ENCODE assay signal across 25 mouse cellular contexts in the genomic region with DNA sequence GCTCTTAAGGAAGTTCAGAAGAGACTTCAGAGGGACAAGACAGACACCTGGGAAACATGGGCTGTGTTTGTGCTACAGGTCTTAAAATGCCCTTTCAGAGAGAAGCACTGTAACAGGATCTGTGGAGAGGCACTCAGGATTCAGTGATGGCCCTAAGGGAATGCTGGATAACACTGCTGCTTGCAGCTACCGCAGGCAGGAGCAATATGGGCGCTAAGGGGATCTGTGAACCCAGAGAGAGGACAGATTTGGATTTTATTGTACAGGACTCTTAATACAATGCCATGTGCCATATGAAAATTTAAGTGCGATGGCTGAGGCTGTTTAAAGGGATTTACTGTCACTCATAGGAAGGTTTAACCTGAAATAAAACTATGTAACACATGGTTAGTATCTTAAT.
A peak's percentile ranks its signal among the peaks of the same experiment; 100 is the strongest.
DNase-seq lines count a peak whose midpoint lies in the region; ATAC-seq and TF ChIP-seq lines count a peak whose summit lies in the region.
"Had no signal": no experiment of that assay in that cellular context is flagged by ENCODE, and none has a peak within 500 bp of the region (broad histone marks: within the 10 kb centered on the region; RNA-seq: fewer than 3 reads in every experiment).

No protein-coding gene starts in this region.

- no peak for DNase-seq in hindbrain, embryonic 14.5 days (ENCODE audit: low spot score)
- DNase-seq in hindbrain, postnatal 0 days (ENCODE audit: low spot score): no peak
- no peak for DNase-seq in neural tube, embryonic 10.5 days (ENCODE audit: extremely low spot score, low spot score)
- DNase-seq in layer of hippocampus, adult 9-10 months (ENCODE audit: low spot score): no peak
- DNase-seq: adrenal gland, adult 2 months; adrenal gland, postnatal 14 days; cerebellum, adult 11 months; cerebellum, adult 2 months; cerebellum, adult 9-11 months; cerebellum, postnatal 25 days; gastrocnemius, postnatal 10 days; gastrocnemius, postnatal 36 days; heart, adult 2 months; heart, postnatal 14 days; heart, postnatal 4 days had no signal

- H3K27me3 ChIP-seq in hindbrain, embryonic 14.5 days (ENCODE audit: control insufficient read depth, insufficient read depth, low read length): no peaks in the 10 kb centered on the region
- H3K27me3 ChIP-seq in hindbrain, postnatal 0 days (ENCODE audit: insufficient read depth, low read length): no peaks in the 10 kb centered on the region
- H3K27me3 ChIP-seq in neural tube, embryonic 12.5 days (replicated peaks): no peaks in the 10 kb centered on the region
- no peaks in the 10 kb centered on the region for H3K27me3 ChIP-seq in neural tube, embryonic 15.5 days (replicated peaks)
- H3K27me3 ChIP-seq: embryonic facial prominence, embryonic 12.5 days; embryonic facial prominence, embryonic 15.5 days; forebrain, embryonic 15.5 days; heart, embryonic 13.5 days; hindbrain, embryonic 12.5 days had no signal

- no peaks in the 10 kb centered on the region for H3K9me3 ChIP-seq in hindbrain, embryonic 14.5 days (ENCODE audit: control insufficient read depth, low read length)
- H3K9me3 ChIP-seq in hindbrain, postnatal 0 days (ENCODE audit: low read length): no peaks in the 10 kb centered on the region
- H3K9me3 ChIP-seq in neural tube, embryonic 12.5 days: no peaks in the 10 kb centered on the region
- H3K9me3 ChIP-seq in neural tube, embryonic 15.5 days (replicated peaks): no peaks in the 10 kb centered on the region
- H3K9me3 ChIP-seq: embryonic facial prominence, embryonic 12.5 days; embryonic facial prominence, embryonic 15.5 days; forebrain, embryonic 15.5 days; heart, embryonic 10.5 days; heart, embryonic 13.5 days; hindbrain, embryonic 12.5 days had no signal

- H3K36me3 ChIP-seq in hindbrain, embryonic 14.5 days (replicated peaks; ENCODE audit: control insufficient read depth, insufficient read depth): no peaks in the 10 kb centered on the region
- no peaks in the 10 kb centered on the region for H3K36me3 ChIP-seq in hindbrain, postnatal 0 days (ENCODE audit: insufficient read depth, low read length)
- H3K36me3 ChIP-seq in neural tube, embryonic 12.5 days: no peaks in the 10 kb centered on the region
- H3K36me3 ChIP-seq in neural tube, embryonic 15.5 days: no peaks in the 10 kb centered on the region
- H3K36me3 ChIP-seq: embryonic facial prominence, embryonic 12.5 days; embryonic facial prominence, embryonic 15.5 days; forebrain, embryonic 15.5 days; heart, embryonic 10.5 days; heart, embryonic 13.5 days; hindbrain, embryonic 12.5 days had no signal

- peaks cover 5% of the 10 kb centered on the region; the same call in 1 of the 2 replicates for H3K4me1 ChIP-seq in hindbrain, embryonic 14.5 days (replicated peaks; ENCODE audit: control insufficient read depth, insufficient read depth, low read length)
- no peaks in the 10 kb centered on the region for H3K4me1 ChIP-seq in hindbrain, postnatal 0 days (ENCODE audit: insufficient read depth, low read length)
- H3K4me1 ChIP-seq in neural tube, embryonic 12.5 days: no peaks in the 10 kb centered on the region
- peaks cover 10% of the 10 kb centered on the region for H3K4me1 ChIP-seq in neural tube, embryonic 15.5 days
- H3K4me1 ChIP-seq: embryonic facial prominence, embryonic 12.5 days; embryonic facial prominence, embryonic 15.5 days; forebrain, embryonic 15.5 days; heart, embryonic 10.5 days; heart, embryonic 13.5 days; hindbrain, embryonic 12.5 days had no signal

- TF ChIP-seq CTCF in hindbrain, postnatal 0 days (IDR thresholded peaks at IDR 0.05; ENCODE audit: low read depth): no peak

- H3K4me2 ChIP-seq in hindbrain, embryonic 14.5 days (replicated peaks): no peak overlapping the region
- H3K4me2 ChIP-seq in hindbrain, postnatal 0 days (ENCODE audit: low read depth, low read length): no peak overlapping the region
- H3K4me2 ChIP-seq in neural tube, embryonic 12.5 days (replicated peaks): no peak overlapping the region
- H3K4me2 ChIP-seq in neural tube, embryonic 15.5 days: no peak overlapping the region
- H3K4me2 ChIP-seq: embryonic facial prominence, embryonic 12.5 days; embryonic facial prominence, embryonic 15.5 days; forebrain, embryonic 15.5 days; heart, embryonic 13.5 days; hindbrain, embryonic 12.5 days had no signal

- ATAC-seq in hindbrain, embryonic 14.5 days (ENCODE audit: low FRiP score): no peak
- no peak for ATAC-seq in hindbrain, postnatal 0 days
- ATAC-seq in neural tube, embryonic 12.5 days (ENCODE audit: low FRiP score, low read depth): peak; percentile 37; the same call in 1 of the 2 replicates
- peak; percentile 57; the same call in 1 of the 2 replicates for ATAC-seq in neural tube, embryonic 15.5 days (ENCODE audit: low FRiP score)
- ATAC-seq: CD4-positive, CD25-positive, alpha-beta regulatory T cell, adult 4 months; forebrain, embryonic 15.5 days; inflammation-experienced regulatory T-cells, adult 6 months had no signal

- H3K4me3 ChIP-seq in hindbrain, embryonic 14.5 days (replicated peaks; ENCODE audit: low read length): no peak overlapping the region
- no peak overlapping the region for H3K4me3 ChIP-seq in hindbrain, postnatal 0 days (ENCODE audit: low read length)
- H3K4me3 ChIP-seq in neural tube, embryonic 12.5 days: no peak overlapping the region
- no peak overlapping the region for H3K4me3 ChIP-seq in neural tube, embryonic 15.5 days (replicated peaks)
- H3K4me3 ChIP-seq: embryonic facial prominence, embryonic 12.5 days; embryonic facial prominence, embryonic 15.5 days; forebrain, embryonic 15.5 days; heart, adult 2 months; heart, embryonic 10.5 days; heart, embryonic 13.5 days; hindbrain, embryonic 12.5 days had no signal

- 77% methylated on average over 3 of the region's 3 CpGs for WGBS in hindbrain, embryonic 14.5 days
- WGBS in hindbrain, postnatal 0 days: 77% methylated on average over 3 of the region's 3 CpGs
- WGBS in neural tube, embryonic 12.5 days: 72% methylated on average over 3 of the region's 3 CpGs
- 61% methylated on average over 3 of the region's 3 CpGs for WGBS in neural tube, embryonic 15.5 days

- H3K9ac ChIP-seq in hindbrain, embryonic 14.5 days: no peak overlapping the region
- H3K9ac ChIP-seq in hindbrain, postnatal 0 days (replicated peaks; ENCODE audit: low read length): no peak overlapping the region
- no peak overlapping the region for H3K9ac ChIP-seq in neural tube, embryonic 12.5 days
- no peak overlapping the region for H3K9ac ChIP-seq in neural tube, embryonic 15.5 days (replicated peaks)
- H3K9ac ChIP-seq: embryonic facial prominence, embryonic 12.5 days; embryonic facial prominence, embryonic 15.5 days; forebrain, embryonic 15.5 days; heart, embryonic 13.5 days; hindbrain, embryonic 12.5 days had no signal

- H3K27ac ChIP-seq in hindbrain, embryonic 14.5 days: peak overlapping the region; percentile 57
- no peak overlapping the region for H3K27ac ChIP-seq in hindbrain, postnatal 0 days
- H3K27ac ChIP-seq in neural tube, embryonic 12.5 days: no peak overlapping the region
- H3K27ac ChIP-seq in neural tube, embryonic 15.5 days (replicated peaks): 0 out of 2 replicates have a peak overlapping the region, but pooled peaks have one; percentile 33
- H3K27ac ChIP-seq: embryonic facial prominence, embryonic 12.5 days; embryonic facial prominence, embryonic 15.5 days; forebrain, embryonic 15.5 days; heart, adult 2 months; heart, embryonic 10.5 days; heart, embryonic 13.5 days; hindbrain, embryonic 12.5 days had no signal

Comparison
In these comparisons a context has a peak if more than half of its experiments do, and no peak if none do; other contexts are left out.
1. H3K27ac ChIP-seq: peak in hindbrain, embryonic 14.5 days (single experiment) and neural tube, embryonic 15.5 days (single experiment); none in hindbrain, postnatal 0 days (single experiment) and neural tube, embryonic 12.5 days (single experiment).
2. ATAC-seq: peak in neural tube, embryonic 12.5 days (single experiment) and neural tube, embryonic 15.5 days (single experiment); none in hindbrain, embryonic 14.5 days (single experiment) and hindbrain, postnatal 0 days (single experiment).